Mouse (Mus musculus): ENCODE results near the gene Olfr1417. TPM values are rescaled to one million over a fixed set of nuclear protein-coding genes. Genes with fewer than 3 reads are reported as not detected.
A peak's percentile ranks its signal among the peaks of the same experiment; 100 is the strongest.

Gene Olfr1417
- polyA plus RNA-seq, 1 experiment from 2014 or later: not detected

GRCm38 (mm10) chr19:11785409-11786154 is 53.4 kb downstream of the Olfr1417 start:
- H3K4me2 ChIP-seq: no peak overlapping the region
- H3K4me1 ChIP-seq (replicated peaks; ENCODE audit: control insufficient read depth, insufficient read depth, low read length): no peaks in the 10 kb centered on the region
- no peaks in the 10 kb centered on the region for H3K9me3 ChIP-seq (ENCODE audit: control insufficient read depth, low read length)
- no peak overlapping the region for H3K4me3 ChIP-seq (ENCODE audit: low read depth, low read length)
- no peak for DNase-seq (ENCODE audit: low spot score)
- 86% methylated on average over 14 of the region's 14 CpGs for whole genome bisulfite sequencing
- ATAC-seq (replicated peaks; ENCODE audit: low FRiP score): no peak
- no peaks in the 10 kb centered on the region for H3K27me3 ChIP-seq (replicated peaks; ENCODE audit: control insufficient read depth, insufficient read depth, low read length)
- no peak overlapping the region for H3K27ac ChIP-seq (ENCODE audit: low read depth, low read length)
- H3K9ac ChIP-seq (ENCODE audit: low read depth, low read length): no peak overlapping the region
- no peaks in the 10 kb centered on the region for H3K36me3 ChIP-seq (ENCODE audit: control insufficient read depth, insufficient read depth, low read length)

GRCm38 (mm10) chr19:11777191-11777865 is 61.7 kb downstream of the Olfr1417 start:
- peaks cover 8% of the 10 kb centered on the region for H3K36me3 ChIP-seq (ENCODE audit: control insufficient read depth, insufficient read depth, low read length)
- no peak overlapping the region for H3K27ac ChIP-seq (ENCODE audit: low read depth, low read length)
- no peak for ATAC-seq (replicated peaks; ENCODE audit: low FRiP score)

More at GRCm38 (mm10) chr19:11777191-11777865, 61.7 kb downstream of the Olfr1417 start:
- Histone ChIP-seq H3K9me3 (ENCODE audit: control insufficient read depth, low read length) (no peaks in the 10 kb centered on the region), H3K27me3 (replicated peaks; ENCODE audit: control insufficient read depth, insufficient read depth, low read length) (no peaks in the 10 kb centered on the region), H3K4me1 (replicated peaks; ENCODE audit: control insufficient read depth, insufficient read depth, low read length) (no peaks in the 10 kb centered on the region), H3K4me2 (no peak overlapping the region), H3K4me3 (ENCODE audit: low read depth, low read length) (no peak overlapping the region), H3K9ac (ENCODE audit: low read depth, low read length) (no peak overlapping the region)
- peak; percentile 60 for DNase-seq (ENCODE audit: low spot score)
- 56% methylated on average over 7 of the region's 7 CpGs for WGBS

Other genes starting within 250 kb of the Olfr1417 start
- gene Ms4a6d, start 234.4 kb downstream of the Olfr1417 start, polyA plus RNA-seq (2014; fragmentation: Nextera tagmentation; extraction: Ambion mirVana): 3.8 and 5.1 TPM in 2 replicates
- 0.19 TPM in 2 replicates for gene Ms4a2, start 215.5 kb downstream of the Olfr1417 start, polyA plus RNA-seq (2014; fragmentation: Nextera tagmentation; extraction: Ambion mirVana)
- 7.5 and 9.7 TPM in 2 replicates for gene Ms4a3, start 198.4 kb downstream of the Olfr1417 start, polyA plus RNA-seq (2014; fragmentation: Nextera tagmentation; extraction: Ambion mirVana)
- not detected in 2 replicates for gene Oosp2, start 178.7 kb downstream of the Olfr1417 start, polyA plus RNA-seq (2014; fragmentation: Nextera tagmentation; extraction: Ambion mirVana)
- gene Oosp1, start 148.1 kb downstream of the Olfr1417 start, polyA plus RNA-seq (2014; fragmentation: Nextera tagmentation; extraction: Ambion mirVana): not detected in 2 replicates
- not detected in 2 replicates for gene Oosp3, start 142.2 kb downstream of the Olfr1417 start, polyA plus RNA-seq (2014; fragmentation: Nextera tagmentation; extraction: Ambion mirVana)
- not detected in 2 replicates for gene Gif, start 91.7 kb downstream of the Olfr1417 start, polyA plus RNA-seq (2014; fragmentation: Nextera tagmentation; extraction: Ambion mirVana)
- gene Mrpl16, start 68.8 kb downstream of the Olfr1417 start, polyA plus RNA-seq (2014; fragmentation: Nextera tagmentation; extraction: Ambion mirVana): 72.8 and 76.5 TPM in 2 replicates
- 5.0 and 7.0 TPM in 2 replicates for gene Stx3, start 19.8 kb downstream of the Olfr1417 start, polyA plus RNA-seq (2014; fragmentation: Nextera tagmentation; extraction: Ambion mirVana)
- not detected in 2 replicates for gene Olfr1418, start 21.8 kb upstream of the Olfr1417 start, polyA plus RNA-seq (2014; fragmentation: Nextera tagmentation; extraction: Ambion mirVana)
- not detected in 2 replicates for gene Olfr1419, start 35.9 kb upstream of the Olfr1417 start, polyA plus RNA-seq (2014; fragmentation: Nextera tagmentation; extraction: Ambion mirVana)
- gene Olfr1420, start 47.3 kb upstream of the Olfr1417 start, polyA plus RNA-seq (2014; fragmentation: Nextera tagmentation; extraction: Ambion mirVana): 0.14 TPM in 1 of 2 replicates, not detected in the other
- gene Patl1, start 73.2 kb upstream of the Olfr1417 start, polyA plus RNA-seq (2014; fragmentation: Nextera tagmentation; extraction: Ambion mirVana): 21.7 and 24.3 TPM in 2 replicates
- gene Osbp, start 126.7 kb upstream of the Olfr1417 start, polyA plus RNA-seq (2014; fragmentation: Nextera tagmentation; extraction: Ambion mirVana): 5.2 and 6.8 TPM in 2 replicates
- 0.03 and 0.06 TPM in 2 replicates for gene Olfr1423, start 202.1 kb upstream of the Olfr1417 start, polyA plus RNA-seq (2014; fragmentation: Nextera tagmentation; extraction: Ambion mirVana)
- 0.17 TPM in 1 of 2 replicates, not detected in the other for gene Olfr1424, start 223.5 kb upstream of the Olfr1417 start, polyA plus RNA-seq (2014; fragmentation: Nextera tagmentation; extraction: Ambion mirVana)
- gene Olfr1425, start 238.5 kb upstream of the Olfr1417 start, polyA plus RNA-seq (2014; fragmentation: Nextera tagmentation; extraction: Ambion mirVana): not detected in 2 replicates

All from liver, embryonic 11.5 days (tissue).